Mouse (Mus musculus) regulatory T cell (primary cell): Measurements from ENCODE around the gene Nsmce3.

Experiments
- in situ Hi-C: fragments of 300-600 bp; cut with MboI, MseI; formaldehyde crosslinking; loops from one replicate; pipeline ENCODE4 v1.15.1; 2025; ENCODE audit warnings: high pct_unique_total_duplicates

Gene Nsmce3

GRCm38 (mm10) chr7:64863538-64863937 lies 9.3 kb downstream of the Nsmce3 start:
- in situ Hi-C loops: loop anchor here (25.0 kb wide), 1 partner anchor 901 kb away; no protein-coding TSS in a partner anchor

GRCm38 (mm10) chr7:64862978-64863377 lies 9.8 kb downstream of the Nsmce3 start:
- in situ Hi-C loops: loop anchor here (25.0 kb wide), 1 partner anchor 901 kb away; no protein-coding TSS in a partner anchor

GRCm38 (mm10) chr7:64856526-64857082 lies 16.2 kb downstream of the Nsmce3 start:
- in situ Hi-C loops: loop anchor here (5.0 to 25.0 kb wide), 2 partner anchors 89 to 894 kb away; no protein-coding TSS in a partner anchor

GRCm38 (mm10) chr7:64855976-64856375 lies 16.8 kb downstream of the Nsmce3 start:
- in situ Hi-C loops: loop anchor here (5.0 to 25.0 kb wide), 2 partner anchors 89 to 894 kb away; no protein-coding TSS in a partner anchor

GRCm38 (mm10) chr7:64855389-64855927 lies 17.3 kb downstream of the Nsmce3 start:
- in situ Hi-C loops: loop anchor here (5.0 to 25.0 kb wide), 2 partner anchors 88 to 893 kb away; no protein-coding TSS in a partner anchor

- in situ Hi-C loops: loop anchor here (25.0 kb wide), 1 partner anchor 888 kb away; no protein-coding TSS in a partner anchor
Observed at GRCm38 (mm10) chr7:64850791-64851190, 22.0 kb downstream of the Nsmce3 start.

GRCm38 (mm10) chr7:64847366-64847899 lies 25.4 kb downstream of the Nsmce3 start:
- in situ Hi-C loops: no loop called here

- in situ Hi-C loops: no loop called here
Observed at GRCm38 (mm10) chr7:64846061-64846460, 26.7 kb downstream of the Nsmce3 start.

GRCm38 (mm10) chr7:64840946-64841659 lies 31.7 kb downstream of the Nsmce3 start:
- in situ Hi-C loops: no loop called here

GRCm38 (mm10) chr7:64840576-64840895 lies 32.3 kb downstream of the Nsmce3 start:
- in situ Hi-C loops: no loop called here

- in situ Hi-C loops: no loop called here
Observed at GRCm38 (mm10) chr7:64839801-64840575, 32.8 kb downstream of the Nsmce3 start.

- in situ Hi-C loops: no loop called here
Observed at GRCm38 (mm10) chr7:64839281-64839680, 33.5 kb downstream of the Nsmce3 start.

GRCm38 (mm10) chr7:64830214-64830995 lies 42.4 kb downstream of the Nsmce3 start:
- in situ Hi-C loops: no loop called here

GRCm38 (mm10) chr7:64821081-64821480 lies 51.7 kb downstream of the Nsmce3 start:
- in situ Hi-C loops: no loop called here

- in situ Hi-C loops: no loop called here
Observed at GRCm38 (mm10) chr7:64819683-64820082, 53.1 kb downstream of the Nsmce3 start.
